Mouse (Mus musculus) spleen, postnatal 0 days (tissue): ENCODE results near the gene 3110082I17Rik. TPM values are rescaled to one million over a fixed set of nuclear protein-coding genes. Genes with fewer than 3 reads are reported as not detected.

Source experiments
- microRNA counts: library from miRNA; unstranded; fragments of <30 nt; microRNA quantifications from one replicate; lab custom pipeline; 2015
- polyA plus RNA-seq: library from polyadenylated mRNA; unstranded; fragments of >200 nt; fragmentation: Nextera tagmentation; extraction: Ambion mirVana; gene quantifications from 2 replicates; pipeline ENCODE4 v1.2.1, GENCODE M21; 2015

Gene 3110082I17Rik
- polyA plus RNA-seq, result 23.7 and 26.7 TPM in 2 replicates

DNA sequence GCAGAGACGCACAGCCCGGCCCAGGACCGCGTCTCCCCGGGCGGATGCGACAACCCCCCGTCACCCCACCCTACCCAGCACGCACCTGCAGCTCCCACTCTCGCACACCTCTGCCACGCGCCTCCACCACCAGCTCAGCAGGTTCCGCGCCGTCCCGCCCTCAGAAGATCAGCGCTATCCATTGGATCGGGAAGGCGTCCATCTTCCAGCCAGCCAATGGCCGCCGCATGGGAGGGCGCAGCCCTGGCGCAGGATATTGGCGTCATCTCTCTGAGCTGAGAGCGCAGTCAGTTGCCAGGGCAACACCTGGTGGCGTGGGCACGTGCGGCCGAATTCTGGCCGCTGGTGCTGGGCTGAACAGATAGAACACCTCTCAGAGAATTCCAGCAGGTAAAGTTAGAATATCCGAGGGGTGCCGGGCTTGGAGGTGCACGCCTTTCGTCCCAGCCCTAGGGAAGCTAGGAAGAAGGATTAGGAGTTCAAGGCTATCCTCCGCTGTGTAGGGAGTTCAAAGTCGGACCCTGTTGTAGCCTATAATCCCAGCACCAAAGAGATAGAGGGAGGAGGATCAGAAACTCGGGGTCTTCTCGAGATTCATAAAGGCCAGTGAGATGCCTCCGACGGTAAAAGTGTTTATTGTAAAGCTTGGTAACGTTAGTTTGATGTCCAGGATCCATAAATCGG, at the start of gene 3110082I17Rik:
TSS of gene 3110082I17Rik (minus strand) at position 144 of the 684 bp plus-strand sequence.

DNA sequence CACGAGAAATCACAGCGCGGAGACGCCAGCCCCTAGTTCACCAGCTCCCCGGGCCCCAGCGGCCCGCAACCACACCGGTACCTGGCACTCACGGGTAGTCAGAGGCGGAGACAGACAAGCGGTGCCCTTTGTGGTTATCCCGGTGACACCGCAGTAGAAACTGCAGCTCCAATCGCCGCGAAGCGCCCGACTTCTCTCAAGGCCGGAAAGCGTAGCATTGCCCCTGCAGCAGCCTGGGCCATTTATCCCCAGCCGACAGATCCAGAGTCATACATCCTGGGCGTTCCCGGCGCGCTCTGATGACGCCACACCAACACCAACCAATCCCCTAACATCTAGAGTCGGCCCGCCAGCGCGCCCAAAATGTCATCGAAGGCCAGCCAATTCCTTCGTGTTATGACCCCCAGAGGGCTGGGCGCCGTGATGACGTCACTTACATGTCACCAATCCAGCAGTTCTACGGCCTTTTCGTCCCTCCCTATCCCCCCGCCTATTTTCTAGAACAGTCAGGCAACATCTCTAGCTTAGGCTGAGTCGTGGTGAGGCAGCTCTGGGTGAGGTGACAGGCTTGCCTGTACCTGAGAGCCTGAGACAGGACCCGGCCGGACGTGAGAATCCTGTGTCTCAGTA, 24.0 kb upstream of the 3110082I17Rik start, which contains the start of gene Zfand2a:
TSS of gene Zfand2a (minus strand) at position 365 of the 630 bp plus-strand sequence.

DNA sequence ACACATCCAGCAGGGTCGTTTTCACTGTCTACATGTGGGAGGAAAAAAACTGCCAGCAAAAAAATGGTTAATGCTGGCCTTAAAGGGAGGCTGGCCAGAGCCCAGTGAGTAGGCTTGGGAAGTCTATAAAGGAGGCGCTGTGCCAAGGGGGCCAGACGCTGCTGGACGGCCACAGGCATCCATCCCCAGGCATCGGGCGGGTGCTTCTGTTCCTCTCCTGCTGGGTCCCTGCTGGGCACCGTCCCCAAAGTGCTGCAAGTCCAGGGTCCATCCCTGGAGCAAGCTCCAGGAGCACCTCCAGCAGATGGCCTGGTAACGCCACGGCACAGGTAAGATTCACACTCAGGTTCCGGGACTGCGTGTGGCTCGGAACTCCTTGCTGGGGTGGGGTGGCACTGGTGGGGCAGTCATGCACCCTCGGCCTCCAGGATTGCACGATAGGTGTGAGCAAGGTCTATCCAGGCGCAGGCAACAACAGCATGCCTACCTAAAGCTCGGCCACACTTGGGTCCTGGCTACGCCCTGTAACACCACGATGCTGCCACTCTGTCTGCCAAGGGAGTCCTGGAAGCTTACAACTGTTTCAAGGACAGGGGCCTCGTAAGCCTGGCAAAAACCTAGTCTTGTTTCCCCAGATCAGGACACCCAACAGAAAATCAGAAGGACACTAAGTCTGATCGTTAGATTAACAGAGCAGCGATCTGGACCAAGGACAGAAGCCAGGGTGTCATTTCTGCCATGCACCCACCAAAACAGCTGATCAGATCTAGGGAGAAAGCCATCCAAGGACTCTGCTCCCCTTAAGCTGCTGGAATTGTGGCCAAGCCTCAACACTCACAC, 37.1 kb downstream of the 3110082I17Rik start, which contains the start of gene Gper1:
TSS of gene Gper1 (plus strand) at position 126 of the 840 bp plus-strand sequence.

DNA sequence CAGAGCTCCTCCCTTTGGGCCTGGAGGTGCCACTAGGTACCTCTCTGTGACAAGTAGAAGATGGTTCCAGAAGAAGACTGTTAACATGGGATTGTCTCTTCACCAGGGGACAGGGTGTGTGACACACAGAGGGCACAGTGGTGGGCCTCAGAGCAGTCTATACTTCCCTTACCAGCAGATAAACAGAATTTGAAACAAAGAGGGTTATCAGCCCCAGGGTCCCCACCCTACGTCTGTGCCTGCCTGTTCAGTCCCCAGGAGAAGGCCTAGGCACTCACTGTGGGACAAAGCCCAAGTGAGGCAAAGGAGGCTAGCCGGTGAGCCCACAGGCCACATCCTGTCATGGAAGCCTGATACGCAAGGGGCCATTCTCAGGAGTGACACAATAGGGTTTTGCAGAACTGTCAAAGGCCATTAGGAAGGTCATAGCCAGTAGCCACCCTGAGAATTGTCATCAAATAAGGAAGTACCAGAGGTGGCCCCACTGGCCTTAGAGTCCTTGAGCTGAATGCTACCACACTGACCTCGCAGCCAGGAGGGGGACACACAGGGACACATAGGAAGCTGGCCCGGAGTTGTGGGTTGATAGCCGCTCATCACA, 55.4 kb downstream of the 3110082I17Rik start, which contains the start of gene C130050O18Rik:
TSS of gene C130050O18Rik (plus strand) at position 480 of the 601 bp plus-strand sequence.

DNA sequence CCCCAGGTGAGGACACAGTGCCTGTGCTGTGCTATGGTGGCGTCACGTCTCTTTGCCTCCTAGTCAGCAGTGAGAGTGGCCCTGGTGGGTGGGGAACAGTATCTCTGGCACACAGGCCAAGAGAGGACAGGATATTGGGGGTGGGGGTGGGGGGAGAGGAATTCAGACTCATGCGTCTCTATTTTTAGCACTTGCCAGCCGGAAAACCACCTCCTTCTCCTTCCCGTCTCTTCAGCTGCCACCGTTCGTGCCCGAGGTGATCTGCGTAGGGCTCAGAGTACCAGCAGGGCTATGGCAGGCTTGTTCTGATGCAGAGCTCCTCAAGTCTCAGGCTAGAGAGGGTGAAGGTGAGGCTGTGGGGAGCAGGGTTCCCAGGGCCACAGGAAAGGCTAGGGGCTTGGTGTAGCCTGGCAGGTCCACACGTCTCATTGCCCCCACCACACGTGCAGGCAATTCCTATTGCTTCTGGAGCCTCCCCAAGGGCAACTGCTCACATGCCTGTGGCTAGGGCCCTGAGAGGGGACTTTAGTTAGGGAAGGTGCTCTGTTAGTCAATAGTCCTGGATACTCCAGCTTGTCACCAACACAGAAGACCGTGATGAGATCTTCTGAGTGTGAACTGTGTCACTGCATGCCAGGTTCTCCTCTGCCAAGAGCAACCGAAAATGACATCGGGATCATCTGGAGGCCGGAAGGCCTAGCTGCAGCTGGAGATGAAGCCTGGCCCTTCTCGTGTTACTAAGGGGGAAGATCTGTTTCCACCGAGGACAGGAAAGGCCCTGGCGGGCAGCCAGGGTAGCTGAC, 82.7 kb downstream of the 3110082I17Rik start, which contains the start of gene Gpr146:
TSS of gene Gpr146 (plus strand) at position 230 of the 803 bp plus-strand sequence.

DNA sequence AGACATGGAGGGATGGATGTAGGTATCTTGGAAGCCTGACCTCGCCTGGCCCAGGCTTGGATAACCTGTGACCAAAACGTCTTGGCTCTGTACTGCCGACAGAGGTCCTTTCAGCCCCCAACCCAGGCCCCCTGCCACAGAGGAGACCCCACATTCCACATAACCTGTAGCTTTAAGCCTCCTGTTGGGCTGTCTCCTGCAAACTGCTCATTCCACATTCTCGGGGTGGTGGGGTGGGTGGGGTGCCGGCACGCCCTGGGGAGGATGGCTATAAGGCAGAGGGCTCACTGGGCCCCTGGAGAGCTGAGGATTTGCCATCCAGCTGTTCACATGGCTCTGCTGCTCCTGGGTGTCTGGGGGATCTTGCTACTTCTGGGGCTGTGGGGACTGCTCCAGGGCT, 108.0 kb downstream of the 3110082I17Rik start, which contains the start of gene Cyp2w1:
TSS of gene Cyp2w1 (plus strand) at position 301 of the 400 bp plus-strand sequence.

DNA sequence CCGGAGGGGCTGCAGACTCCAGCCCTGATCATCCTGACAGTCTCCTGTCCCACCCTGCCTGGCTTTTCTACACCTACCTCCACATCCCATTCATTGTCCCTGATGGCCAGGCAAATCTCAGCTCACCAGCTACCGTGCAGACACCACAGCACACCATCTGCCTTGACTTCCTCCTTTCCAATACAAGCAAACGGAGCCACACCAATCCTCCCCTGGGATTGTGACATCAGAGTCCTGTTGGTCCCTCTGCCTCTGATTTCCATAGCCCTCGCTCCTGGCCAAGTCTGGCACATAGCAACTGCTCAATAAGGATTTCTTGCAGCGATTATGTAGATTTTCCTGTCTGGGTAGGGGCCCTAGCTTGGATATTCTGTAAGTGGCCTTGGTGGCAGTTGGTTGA, 109.2 kb downstream of the 3110082I17Rik start, which contains the start of gene Cox19:
TSS of gene Cox19 (minus strand) at position 285 of the 400 bp plus-strand sequence.

DNA sequence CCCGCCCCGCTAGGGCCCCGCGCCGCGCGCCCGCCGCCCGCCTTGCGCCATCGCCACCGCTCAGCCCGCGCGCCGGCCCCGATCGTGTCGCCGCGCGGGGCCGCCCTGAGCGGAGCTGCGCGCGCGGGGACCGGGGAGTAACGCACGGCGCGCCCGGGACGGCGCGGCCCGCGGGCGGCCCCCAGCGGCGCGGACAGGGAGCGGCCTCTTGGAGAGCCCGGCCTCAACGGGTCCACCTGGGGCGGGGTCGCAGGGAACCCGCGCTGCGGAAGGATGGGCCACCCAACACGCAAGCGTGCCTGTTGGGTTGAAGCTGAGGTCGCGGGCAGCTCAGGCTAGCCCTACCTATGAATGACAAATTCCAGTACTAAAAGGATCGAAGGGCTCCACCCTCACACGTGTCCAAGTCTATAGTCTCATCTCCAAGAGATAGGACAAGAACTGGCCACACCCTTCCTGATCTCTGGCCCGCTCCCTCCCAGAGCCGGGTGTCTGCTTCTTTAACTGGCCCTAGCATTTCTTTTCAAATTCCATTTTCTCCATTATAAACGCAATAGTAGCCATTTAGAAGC, 134.8 kb downstream of the 3110082I17Rik start, which contains the start of gene Adap1:
TSS of gene Adap1 (minus strand) at position 228 of the 572 bp plus-strand sequence.

MicroRNA genes within 50 kb of the gene (microRNA counts, 519-probe panel; counts per million panel counts)
- microRNA mmu-miR-339-3p (lab: Ali Mortazavi, UCI) (88.3 counts per million), microRNA mmu-miR-339-5p (lab: Ali Mortazavi, UCI) (88.3 counts per million)

Other genes with a start within 250 kb of the 3110082I17Rik start
- gene Get4, start 208.2 kb downstream of the 3110082I17Rik start, polyA plus RNA-seq, result 160 and 187 TPM in 2 replicates
- gene Adap1, start 134.9 kb downstream of the 3110082I17Rik start, polyA plus RNA-seq, result 5.7 and 8.0 TPM in 2 replicates
- 51.9 and 58.0 TPM in 2 replicates for gene Cox19, start 109.1 kb downstream of the 3110082I17Rik start, polyA plus RNA-seq
- not detected in 2 replicates for gene Cyp2w1, start 107.9 kb downstream of the 3110082I17Rik start, polyA plus RNA-seq
- gene Gpr146, start 82.8 kb downstream of the 3110082I17Rik start, polyA plus RNA-seq, result 21.5 and 24.2 TPM in 2 replicates
- gene C130050O18Rik, start 55.2 kb downstream of the 3110082I17Rik start, polyA plus RNA-seq, result 3.1 and 5.5 TPM in 2 replicates
- gene Gper1, start 37.4 kb downstream of the 3110082I17Rik start, polyA plus RNA-seq, result 0.46 and 0.72 TPM in 2 replicates
- gene Zfand2a, start 24.0 kb upstream of the 3110082I17Rik start, polyA plus RNA-seq, result 3.1 and 3.3 TPM in 2 replicates
- gene Uncx, start 83.0 kb upstream of the 3110082I17Rik start, polyA plus RNA-seq, result not detected in 2 replicates